Mouse (Mus musculus) erythroblast, embryonic 14.5 days (primary cell): ENCODE data around the gene Dazl. TPM values are rescaled to one million over a fixed set of nuclear protein-coding genes. Genes with fewer than 3 reads are reported as not detected.

ENCODE experiments used
- H3K27me3 ChIP-seq: 2 replicates; pipeline ENCODE4 v1.6.1; 2012; ENCODE audit warnings: inconsistent platforms; ENCODE audit not compliant: control insufficient read depth
- H3K36me3 ChIP-seq: 2 replicates; pipeline ENCODE4 v1.6.1; 2012; ENCODE audit warnings: mild to moderate bottlenecking, inconsistent platforms; ENCODE audit not compliant: control insufficient read depth
- H3K4me1 ChIP-seq: 2 replicates; pipeline ENCODE4 v1.6.1; 2012; ENCODE audit warnings: inconsistent platforms; ENCODE audit not compliant: control insufficient read depth
- H3K4me3 ChIP-seq: replicated peaks from 2 replicates; pipeline ENCODE3; 2012; ENCODE audit warnings: moderate library complexity, mild to moderate bottlenecking, inconsistent platforms
- H3K9me3 ChIP-seq: 2 replicates; pipeline ENCODE4 v1.6.1; 2012; ENCODE audit warnings: low read length, inconsistent platforms, mixed read lengths; ENCODE audit not compliant: control insufficient read depth
- GATA1 ChIP-seq: IDR thresholded peaks from 2 replicates; pipeline ENCODE4 v1.6.1; 2012; ENCODE audit warnings: low read length, inconsistent platforms, mixed read lengths
- TAL1 ChIP-seq: IDR thresholded peaks from 3 replicates; pipeline ENCODE4 v1.6.1; 2012; ENCODE audit warnings: low read length, inconsistent platforms, mixed read lengths
- polyA plus RNA-seq: library from polyadenylated mRNA; stranded (reverse); fragments of >175 nt; gene quantifications from 2 replicates; pipeline ENCODE4 v1.2.3, GENCODE M21; 2012

Gene Dazl
- not detected in 2 replicates for polyA plus RNA-seq

DNA sequence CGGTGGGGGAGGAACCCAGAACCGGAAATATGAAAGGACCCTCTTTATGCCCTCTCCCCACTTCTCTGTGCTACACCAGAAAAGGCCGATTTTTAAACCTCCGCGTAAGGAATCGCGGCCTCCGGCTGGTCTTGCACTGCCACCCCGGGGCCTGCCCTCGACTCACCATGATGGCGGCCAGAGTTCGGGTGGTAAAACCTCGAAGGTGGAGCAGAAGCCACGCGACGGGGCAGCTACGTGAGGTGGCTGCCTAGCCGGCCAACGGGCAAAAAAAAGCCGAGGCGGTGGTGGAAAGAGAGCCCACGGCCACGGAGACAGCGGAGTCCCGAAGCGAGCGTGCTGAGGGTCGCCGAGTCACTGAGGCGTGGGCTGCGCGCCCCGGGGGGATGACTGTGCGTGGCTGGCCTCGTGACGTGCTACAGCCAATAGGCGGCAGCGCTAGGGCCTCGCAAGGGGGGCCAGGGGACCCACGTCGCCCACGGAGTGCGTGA, at the start of gene Dazl:
Gene Dazl, minus strand, starts transcription at position 396 of the 491 bp plus-strand sequence.
- H3K9me3 ChIP-seq = peaks cover 13% of the 10 kb centered on the region
- H3K36me3 ChIP-seq = peaks cover 3% of the 10 kb centered on the region
- peak within 1 kb of the TSS; percentile 63 for H3K4me3 ChIP-seq
- no peaks in the 10 kb centered on the region; the same call in 1 of the 2 replicates for H3K27me3 ChIP-seq
- no peak for TF ChIP-seq TAL1
- TF ChIP-seq GATA1 = no peak
- H3K4me1 ChIP-seq = peaks cover 13% of the 10 kb centered on the region

DNA sequence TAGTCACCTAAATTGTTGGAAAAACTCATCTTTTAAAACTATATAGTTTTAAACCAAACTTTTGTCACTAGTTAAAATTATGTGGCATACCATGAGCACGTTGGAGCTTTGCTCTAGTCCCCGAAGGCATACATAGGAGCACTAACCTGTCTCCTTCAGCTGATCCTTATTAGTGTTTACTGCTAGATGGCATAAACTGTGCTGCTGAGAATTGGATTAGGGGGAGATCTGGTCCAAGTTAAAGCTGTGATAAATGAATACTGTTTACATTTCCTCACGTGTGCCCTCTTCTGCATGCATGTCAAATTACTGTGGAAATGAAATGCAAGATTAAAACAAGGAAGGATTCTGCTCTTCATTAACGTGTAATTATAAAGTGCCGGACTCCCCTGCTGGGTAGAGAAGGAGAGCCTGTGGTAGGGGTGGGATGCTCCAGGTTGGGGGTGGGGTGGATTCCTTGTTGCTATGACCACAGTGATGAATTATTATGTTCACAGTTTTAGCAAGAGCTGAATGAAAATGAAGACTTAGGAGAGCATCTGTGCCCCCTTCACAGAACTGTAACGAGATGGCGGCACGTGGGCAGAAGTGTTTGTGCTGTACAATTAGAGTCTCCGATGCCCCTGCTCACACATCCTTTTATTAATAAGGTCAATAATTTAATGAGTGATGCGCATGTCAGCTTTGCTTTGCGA, 48.6 kb upstream of the Dazl start:
- TF ChIP-seq GATA1 = no peak
- no peak for TF ChIP-seq TAL1
- Histone ChIP-seq H3K9me3 (no peaks in the 10 kb centered on the region), H3K36me3 (no peaks in the 10 kb centered on the region), H3K27me3 (no peaks in the 10 kb centered on the region), H3K4me1 (no peaks in the 10 kb centered on the region; the same call in 1 of the 2 replicates), H3K4me3 (no peak overlapping the region)

DNA sequence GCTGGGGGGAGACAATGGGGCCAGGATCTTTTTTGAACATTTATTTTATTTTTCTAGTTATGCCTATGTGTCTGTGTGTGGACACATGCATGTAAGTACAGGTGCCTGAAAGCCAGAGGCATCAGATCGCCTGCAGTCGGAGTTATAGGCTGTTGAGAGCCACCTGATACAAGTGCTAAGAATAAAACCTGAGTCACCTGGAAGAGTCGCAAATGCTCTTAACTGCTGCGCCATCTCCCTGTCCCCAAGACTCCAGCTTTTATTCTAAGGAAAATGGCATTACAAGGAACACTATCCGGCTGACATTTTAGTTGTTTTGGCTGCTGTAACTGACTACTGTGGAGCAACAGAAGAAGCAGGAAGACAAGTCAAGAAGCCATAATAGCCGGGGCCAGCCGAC, 45.5 kb upstream of the Dazl start:
- H3K4me3 ChIP-seq = no peak overlapping the region
- no peaks in the 10 kb centered on the region for H3K9me3 ChIP-seq
- H3K36me3 ChIP-seq = no peaks in the 10 kb centered on the region
- H3K27me3 ChIP-seq = no peaks in the 10 kb centered on the region
- H3K4me1 ChIP-seq = no peaks in the 10 kb centered on the region
- TF ChIP-seq TAL1 (no peak), GATA1 (no peak)

DNA sequence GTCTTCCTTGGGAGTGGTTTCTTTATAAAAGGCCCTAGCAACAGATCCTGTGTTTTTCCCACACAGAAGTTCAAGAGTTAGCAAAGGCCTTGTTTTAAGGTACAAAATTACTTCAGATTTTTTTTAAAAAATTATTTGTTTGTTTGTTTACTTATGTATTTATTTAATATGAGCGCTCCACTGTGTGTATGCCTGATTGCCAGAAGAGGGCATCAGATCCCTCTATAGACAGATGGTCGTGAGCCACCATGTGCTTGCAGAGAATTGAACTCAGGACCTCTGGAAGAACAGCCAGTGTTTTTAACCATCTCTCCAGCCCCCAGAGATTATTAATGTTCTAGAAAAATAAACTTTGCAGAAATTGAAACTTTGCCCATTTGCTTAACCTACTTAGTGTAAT, 42.3 kb upstream of the Dazl start:
- TF ChIP-seq GATA1 = no peak
- no peak for TF ChIP-seq TAL1
- H3K9me3 ChIP-seq = no peaks in the 10 kb centered on the region
- H3K4me1 ChIP-seq = peaks cover 11% of the 10 kb centered on the region
- no peaks in the 10 kb centered on the region for H3K27me3 ChIP-seq
- H3K36me3 ChIP-seq = no peaks in the 10 kb centered on the region
- no peak overlapping the region for H3K4me3 ChIP-seq

DNA sequence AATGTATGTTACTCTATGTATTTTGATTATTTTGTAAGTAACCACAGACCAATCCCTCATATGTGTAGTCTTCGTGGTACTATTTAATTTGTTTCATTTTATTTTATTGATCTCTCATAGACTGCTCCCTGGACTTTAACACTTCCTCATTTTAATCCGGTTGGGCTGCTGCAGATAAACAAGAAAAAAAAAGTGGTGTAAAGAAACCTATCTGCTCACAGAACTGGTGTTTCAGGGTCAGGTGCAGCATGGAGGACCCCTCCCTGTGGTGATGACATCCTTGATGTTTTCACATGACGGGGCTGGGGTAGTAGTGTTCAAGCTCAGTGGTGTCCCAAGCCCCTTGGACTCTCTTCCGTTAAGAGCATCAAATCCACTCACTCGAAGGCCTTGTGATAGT, 41.3 kb upstream of the Dazl start:
- Histone ChIP-seq H3K4me3 (no peak overlapping the region), H3K27me3 (no peaks in the 10 kb centered on the region), H3K36me3 (no peaks in the 10 kb centered on the region), H3K9me3 (no peaks in the 10 kb centered on the region), H3K4me1 (peaks cover 14% of the 10 kb centered on the region)
- TF ChIP-seq TAL1 = no peak
- no peak for TF ChIP-seq GATA1

DNA sequence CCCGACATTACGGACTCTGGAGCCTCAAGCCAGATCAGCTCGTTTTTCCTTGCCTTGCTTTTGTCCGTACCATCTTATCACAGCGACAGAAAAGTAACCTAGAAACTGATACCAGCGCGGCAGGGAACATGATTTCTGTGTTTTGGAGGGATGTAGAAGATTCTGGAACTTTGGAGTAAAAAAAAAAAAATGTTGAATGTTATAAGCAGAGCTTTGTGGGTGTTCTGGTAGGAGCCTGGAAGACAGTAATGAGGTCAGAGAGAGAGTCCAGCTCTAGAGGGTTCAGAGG, 38.5 kb upstream of the Dazl start:
- H3K9me3 ChIP-seq = no peaks in the 10 kb centered on the region
- no peaks in the 10 kb centered on the region for H3K27me3 ChIP-seq
- peaks cover 23% of the 10 kb centered on the region for H3K4me1 ChIP-seq
- no peaks in the 10 kb centered on the region for H3K36me3 ChIP-seq
- peak overlapping the region; percentile 5 for H3K4me3 ChIP-seq
- TF ChIP-seq GATA1 (no peak), TAL1 (no peak)

DNA sequence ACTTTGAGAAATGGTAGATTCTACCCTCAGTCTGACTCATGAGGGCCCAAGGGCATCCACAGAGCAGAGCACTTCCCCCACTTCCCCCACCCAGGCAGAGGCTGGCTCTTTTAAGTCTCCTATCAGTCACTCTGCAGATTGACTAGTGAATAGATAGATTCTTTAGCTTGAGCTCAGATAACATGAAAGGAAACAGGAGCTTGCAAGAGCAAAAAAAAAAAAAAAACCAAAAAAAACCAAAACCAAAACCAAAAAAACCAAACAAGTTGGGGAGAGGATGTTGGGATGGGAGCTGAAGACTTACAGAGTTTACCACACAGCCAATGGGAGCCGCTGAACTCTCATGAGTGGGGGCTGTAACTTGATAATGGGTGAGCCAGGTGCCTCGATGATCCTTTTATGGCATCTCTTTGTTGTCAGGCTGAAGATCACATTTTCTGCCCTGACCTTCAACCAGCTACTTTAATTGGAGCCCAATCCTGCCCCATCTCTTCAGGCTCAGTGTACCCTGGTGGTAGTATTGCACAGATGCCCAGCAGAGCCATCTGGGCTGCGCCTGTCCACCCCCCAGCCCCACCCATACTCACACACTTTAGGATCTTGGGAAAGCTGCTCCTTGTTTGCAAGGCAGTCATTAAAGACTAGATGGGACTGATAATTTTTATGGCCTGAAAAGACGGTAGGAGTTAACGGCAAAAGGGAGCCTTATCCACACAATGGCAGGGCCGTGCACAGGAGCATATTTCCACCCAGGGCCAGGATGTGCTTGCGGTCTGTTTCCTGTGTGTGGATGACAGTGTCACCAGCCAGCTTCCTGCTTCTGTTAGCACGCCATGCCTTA, 38.0 kb upstream of the Dazl start:
- TF ChIP-seq TAL1 (no peak), GATA1 (no peak)
- Histone ChIP-seq H3K4me3 (peak overlapping the region; percentile 5), H3K9me3 (no peaks in the 10 kb centered on the region), H3K27me3 (no peaks in the 10 kb centered on the region), H3K4me1 (peaks cover 23% of the 10 kb centered on the region), H3K36me3 (no peaks in the 10 kb centered on the region)

DNA sequence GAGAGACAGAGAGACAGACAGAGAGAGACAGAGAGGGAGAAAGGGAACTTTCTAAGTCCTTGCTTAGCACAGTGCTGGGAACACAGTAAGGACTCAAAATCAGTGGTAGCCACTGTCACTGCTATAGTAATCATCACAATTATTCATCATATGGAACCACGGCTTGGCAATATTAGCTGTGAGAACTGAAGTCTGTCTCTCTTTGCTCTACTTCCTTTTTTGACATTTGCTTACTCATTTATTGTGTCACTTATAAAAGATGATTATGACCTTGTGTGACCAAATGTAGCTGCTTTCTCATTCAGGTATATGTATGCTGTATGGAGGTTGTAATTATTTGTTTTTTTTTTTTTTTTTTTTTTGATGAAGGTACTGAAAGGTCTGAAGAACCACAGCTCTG, 36.8 kb upstream of the Dazl start:
- no peak overlapping the region for H3K4me3 ChIP-seq
- H3K36me3 ChIP-seq = no peaks in the 10 kb centered on the region

DNA sequence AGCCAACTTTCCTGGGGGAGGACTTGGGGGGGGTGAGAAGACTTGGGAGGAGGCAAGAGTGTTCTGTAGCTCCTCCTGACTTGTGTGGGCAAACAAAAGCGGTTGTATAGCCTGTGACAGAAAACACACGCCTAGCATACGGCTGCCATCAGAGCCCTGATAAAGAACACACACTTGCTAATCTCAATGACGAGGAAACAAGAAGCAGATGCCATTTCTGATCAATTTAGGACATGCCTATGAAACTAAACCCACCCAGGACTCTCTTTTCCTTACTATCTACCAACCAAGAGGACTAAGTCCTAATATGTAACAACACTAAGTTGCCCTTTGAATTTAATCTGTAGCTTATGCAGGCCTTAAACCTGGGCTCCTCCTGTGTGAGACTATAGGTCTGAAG, 31.2 kb upstream of the Dazl start:
- Histone ChIP-seq H3K9me3 (no peaks in the 10 kb centered on the region), H3K27me3 (no peaks in the 10 kb centered on the region), H3K36me3 (no peaks in the 10 kb centered on the region), H3K4me1 (peaks cover 16% of the 10 kb centered on the region), H3K4me3 (no peak overlapping the region)
- no peak for TF ChIP-seq TAL1
- no peak for TF ChIP-seq GATA1

More for the DNA sequence above, 36.8 kb upstream of the Dazl start:
- no peak for TF ChIP-seq TAL1
- no peak for TF ChIP-seq GATA1
- Histone ChIP-seq H3K9me3 (no peaks in the 10 kb centered on the region), H3K27me3 (no peaks in the 10 kb centered on the region), H3K4me1 (peaks cover 24% of the 10 kb centered on the region)
